Mouse (Mus musculus) stomach, postnatal 0 days (tissue): ENCODE results near the gene Pced1b. TPM values are rescaled to one million over a fixed set of nuclear protein-coding genes. Genes with fewer than 3 reads are reported as not detected.

Experiments used
- ATAC-seq: fragments of 200-750 bp; cut with Nextera tagmentation; 2 replicates; pipeline ENCODE4 v1.8.0; 2017; ENCODE audit not compliant: low FRiP score, low TSS enrichment
- DNase-seq: peaks from one replicate; pipeline ENCODE4 v3.0.0-alpha.2; 2016; ENCODE audit warnings: low spot score
- H3K27ac ChIP-seq: fragments of 300-500 bp; sonication (generic); replicated peaks from 2 replicates; pipeline ENCODE4 v1.5.1; 2014; ENCODE audit warnings: mild to moderate bottlenecking, control low read depth
- H3K27me3 ChIP-seq: fragments of 300-500 bp; sonication (generic); 2 replicates; pipeline ENCODE4 v1.6.1; 2014; ENCODE audit warnings: low read length; ENCODE audit not compliant: control insufficient read depth, insufficient read depth
- H3K36me3 ChIP-seq: fragments of 300-500 bp; sonication (generic); 2 replicates; pipeline ENCODE4 v1.6.1; 2014; ENCODE audit warnings: low read length, mixed read lengths; ENCODE audit not compliant: control insufficient read depth, insufficient read depth
- H3K4me1 ChIP-seq: fragments of 300-500 bp; sonication (generic); replicated peaks from 2 replicates; pipeline ENCODE4 v1.6.1; 2014; ENCODE audit warnings: antibody characterized with exemption; ENCODE audit not compliant: control insufficient read depth, insufficient read depth
- H3K4me2 ChIP-seq: fragments of 300-500 bp; sonication (generic); replicated peaks from 2 replicates; pipeline ENCODE4 v1.6.1; 2014; ENCODE audit warnings: low read depth, mild to moderate bottlenecking, control low read depth, moderate library complexity
- H3K4me3 ChIP-seq: fragments of 300-500 bp; sonication (generic); 2 replicates; pipeline ENCODE4 v1.5.1; 2014; ENCODE audit warnings: low read depth, low read length, control low read depth
- H3K9ac ChIP-seq: fragments of 300-500 bp; sonication (generic); 2 replicates; pipeline ENCODE4 v1.6.1; 2014; ENCODE audit warnings: mild to moderate bottlenecking, low read length, control low read depth, mixed read lengths
- H3K9me3 ChIP-seq: fragments of 300-500 bp; sonication (generic); 2 replicates; pipeline ENCODE4 v1.6.1; 2016; ENCODE audit warnings: low read length; ENCODE audit not compliant: control insufficient read depth
- CTCF ChIP-seq: IDR thresholded peaks from 2 replicates; pipeline ENCODE4 v1.5.1; 2016; ENCODE audit warnings: antibody characterized with exemption, low read depth, mild to moderate bottlenecking, moderate library complexity
- EP300 ChIP-seq: optimal IDR thresholded peaks from 2 replicates; pipeline ENCODE3; 2016; ENCODE audit warnings: antibody characterized with exemption
- WGBS: fragments of 180-500 bp; shearing (Covaris S2); extraction: QIAGEN DNeasy Blood & Tissue Kit; methylation state at CpG from one replicate; pipeline ENCODE4 v1.1.7; 2014; 5-methylcytosine and 5-hydroxymethylcytosine counted together
- polyA plus RNA-seq: library from polyadenylated mRNA; unstranded; fragments of >200 nt; fragmentation: Nextera tagmentation; extraction: Ambion mirVana; gene quantifications from 2 replicates; pipeline ENCODE4 v1.2.1, GENCODE M21; 2015

The Pced1b gene
- polyA plus RNA-seq, 1 experiment from 2014 or later: 1.6 TPM

- no peak overlapping the region for H3K27ac ChIP-seq
- no peaks in the 10 kb centered on the region for H3K9me3 ChIP-seq
- H3K4me1 ChIP-seq: peaks cover 2% of the 10 kb centered on the region; the same call in 1 of the 2 replicates
- TF ChIP-seq EP300: no peak
- no peak for TF ChIP-seq CTCF
- no peak overlapping the region for H3K4me3 ChIP-seq
- H3K9ac ChIP-seq: no peak overlapping the region
- no peaks in the 10 kb centered on the region for H3K36me3 ChIP-seq
- no peak for DNase-seq
- no peak overlapping the region for H3K4me2 ChIP-seq
- 78% methylated on average over 4 of the region's 4 CpGs for WGBS
- H3K27me3 ChIP-seq: no peaks in the 10 kb centered on the region
- no peak for ATAC-seq
Measured at GRCm38 (mm10) chr15:97346897-97347296, 100.0 kb downstream of the Pced1b start.

GRCm38 (mm10) chr15:97348566-97349315 is 101.8 kb downstream of the Pced1b start:
- Histone ChIP-seq H3K27me3 (no peaks in the 10 kb centered on the region), H3K27ac (no peak overlapping the region), H3K36me3 (no peaks in the 10 kb centered on the region), H3K4me1 (peaks cover 2% of the 10 kb centered on the region; the same call in 1 of the 2 replicates), H3K4me3 (no peak overlapping the region), H3K4me2 (no peak overlapping the region), H3K9me3 (no peaks in the 10 kb centered on the region), H3K9ac (no peak overlapping the region)
- 68% methylated on average over 24 of the region's 24 CpGs for WGBS
- ATAC-seq: no peak
- TF ChIP-seq EP300: no peak
- TF ChIP-seq CTCF: no peak
- no peak for DNase-seq

- Histone ChIP-seq H3K27me3 (no peaks in the 10 kb centered on the region), H3K4me3 (no peak overlapping the region), H3K4me2 (no peak overlapping the region), H3K9ac (no peak overlapping the region), H3K9me3 (no peaks in the 10 kb centered on the region), H3K36me3 (no peaks in the 10 kb centered on the region), H3K27ac (peak overlapping the region; percentile 63), H3K4me1 (peaks cover 2% of the 10 kb centered on the region; the same call in 1 of the 2 replicates)
- ATAC-seq (no peak), DNase-seq (no peak)
- WGBS: 42% methylated on average over 4 of the region's 4 CpGs
- TF ChIP-seq EP300 (no peak), CTCF (no peak)
Measured at GRCm38 (mm10) chr15:97350528-97350927, 103.6 kb downstream of the Pced1b start.

- H3K4me3 ChIP-seq: no peak overlapping the region
- H3K36me3 ChIP-seq: no peaks in the 10 kb centered on the region
- TF ChIP-seq EP300: peak; percentile 72
- no peak for TF ChIP-seq CTCF
- no peak overlapping the region for H3K4me2 ChIP-seq
- ATAC-seq (peak; percentile 77; the same call in 1 of the 2 replicates), DNase-seq (peak; percentile 28)
- no peaks in the 10 kb centered on the region for H3K27me3 ChIP-seq
- peak overlapping the region; percentile 63 for H3K27ac ChIP-seq
- H3K9me3 ChIP-seq: no peaks in the 10 kb centered on the region
- peaks cover 2% of the 10 kb centered on the region; the same call in 1 of the 2 replicates for H3K4me1 ChIP-seq
- 25% methylated on average over 8 of the region's 8 CpGs for WGBS
- H3K9ac ChIP-seq: no peak overlapping the region
Measured at GRCm38 (mm10) chr15:97351016-97351415, 104.1 kb downstream of the Pced1b start.

- H3K4me3 ChIP-seq: no peak overlapping the region
- TF ChIP-seq EP300 (no peak), CTCF (no peak)
- H3K4me2 ChIP-seq: no peak overlapping the region
- H3K9ac ChIP-seq: no peak overlapping the region
- H3K4me1 ChIP-seq: peaks cover 2% of the 10 kb centered on the region; the same call in 1 of the 2 replicates
- ATAC-seq: no peak
- H3K27me3 ChIP-seq: no peaks in the 10 kb centered on the region
- H3K9me3 ChIP-seq: no peaks in the 10 kb centered on the region
- 86% methylated on average over 5 of the region's 5 CpGs for WGBS
- H3K27ac ChIP-seq: peak overlapping the region; percentile 35; the same call in 1 of the 2 replicates
- no peaks in the 10 kb centered on the region for H3K36me3 ChIP-seq
- no peak for DNase-seq
Measured at GRCm38 (mm10) chr15:97351681-97352080, 104.8 kb downstream of the Pced1b start.

GRCm38 (mm10) chr15:97355676-97356303 is 108.9 kb downstream of the Pced1b start:
- Histone ChIP-seq H3K36me3 (no peaks in the 10 kb centered on the region), H3K4me1 (no peaks in the 10 kb centered on the region), H3K27ac (no peak overlapping the region), H3K9ac (no peak overlapping the region), H3K4me3 (no peak overlapping the region), H3K27me3 (no peaks in the 10 kb centered on the region), H3K4me2 (no peak overlapping the region), H3K9me3 (no peaks in the 10 kb centered on the region)
- 55% methylated on average over 9 of the region's 9 CpGs for WGBS
- no peak for ATAC-seq
- no peak for TF ChIP-seq CTCF
- no peak for TF ChIP-seq EP300
- no peak for DNase-seq
